Mouse (Mus musculus) thymus, adult 2 months (tissue): ENCODE measurements at regions not wholly inside any gene's neighbourhood (a gene's known extent, or its start where the extent isn't known, plus 50 kb on each side); places are given as distances from the start of the nearest gene placed in this dataset.

Experiments used
- CTCF ChIP-seq: fragments of 200-500 bp; IDR thresholded peaks from 2 replicates; pipeline ENCODE4 v1.5.1; 2012; ENCODE audit warnings: mild to moderate bottlenecking, control low read depth, low read length, moderate library complexity, borderline replicate concordance; ENCODE audit not compliant: control insufficient read depth, poor library complexity, insufficient read depth; ENCODE audit errors: extremely low read depth
- POLR2A ChIP-seq: fragments of 200-500 bp; IDR thresholded peaks from 2 replicates; pipeline ENCODE4 v1.6.1; 2012; ENCODE audit warnings: mild to moderate bottlenecking, low read length, control low read depth, moderate library complexity; ENCODE audit not compliant: control insufficient read depth, poor library complexity, insufficient read depth; ENCODE audit errors: extremely low read depth

- TF ChIP-seq CTCF (no peak), POLR2A (no peak)
Observed at GRCm38 (mm10) chr9:112950056-112950455, 714.3 kb upstream of the Arpp21 start.
